Mouse (Mus musculus) monocyte, adult 2 months (primary cell): Measurements from ENCODE around the gene Gkap1.
A peak's percentile ranks its signal among the peaks of the same experiment; 100 is the strongest.

Experiments
- DNase-seq, 2 experiments: peaks; one replicate each; pipeline ENCODE4 v3.0.0; 2022; ENCODE audit warnings: low spot score in 2 of 2, low read depth in 1 of 2

Gene Gkap1

GRCm38 (mm10) chr13:58275599-58275998 lies at the start of gene Gkap1:
Gene Gkap1 (minus strand): TSS chr13:58275699.
- DNase-seq: no peak

GRCm38 (mm10) chr13:58317768-58318167 lies 42.3 kb upstream of the Gkap1 start:
- DNase-seq: no peak

GRCm38 (mm10) chr13:58314991-58315390 lies 39.5 kb upstream of the Gkap1 start:
- no peak for DNase-seq

- no peak for DNase-seq
These were observed 38.3 kb upstream of the Gkap1 start for GRCm38 (mm10) chr13:58313758-58314157.

DNA sequence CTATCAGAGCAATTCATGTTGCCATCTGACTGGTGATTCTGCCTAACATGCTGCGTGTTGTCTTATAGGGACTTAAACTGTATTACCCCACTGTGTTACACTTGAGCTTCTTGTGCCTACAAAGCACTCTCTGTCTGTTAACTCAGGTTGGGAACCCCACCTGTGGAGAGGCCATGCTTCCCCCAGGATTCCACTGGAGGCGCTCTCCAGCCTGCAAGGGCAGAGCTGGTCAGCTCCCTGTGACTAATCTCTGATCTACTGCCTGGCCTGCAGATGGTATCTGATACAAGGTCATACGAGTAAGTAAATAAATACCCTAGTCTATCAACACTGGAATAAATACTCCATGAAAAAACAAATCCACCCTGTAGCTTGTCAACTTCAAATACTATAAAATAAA lies 35.9 kb upstream of the Gkap1 start:
- DNase-seq: no peak

GRCm38 (mm10) chr13:58309499-58309898 lies 34.0 kb upstream of the Gkap1 start:
- no peak for DNase-seq

DNA sequence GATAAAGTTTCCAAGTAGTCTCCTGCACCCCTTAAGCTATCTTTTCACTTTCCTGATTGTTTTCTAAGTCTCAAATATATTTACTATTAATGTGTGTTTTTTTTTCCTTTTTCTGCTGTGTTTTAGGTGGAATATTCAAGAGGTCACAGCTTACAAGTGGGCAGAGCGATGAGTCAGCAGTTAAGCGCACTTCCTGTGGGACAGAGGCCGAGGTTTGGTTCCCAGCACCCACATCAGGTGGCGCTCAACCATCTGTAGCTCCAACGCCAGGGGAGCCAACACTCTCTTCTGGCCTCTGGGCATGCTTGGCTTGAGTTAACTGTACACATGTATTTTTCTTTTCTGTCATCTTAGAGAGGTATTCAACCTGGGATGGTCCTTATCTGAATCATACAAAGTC lies 32.0 kb upstream of the Gkap1 start:
- no peak for DNase-seq

GRCm38 (mm10) chr13:58305230-58305629 lies 29.7 kb upstream of the Gkap1 start:
- no peak for DNase-seq

DNA sequence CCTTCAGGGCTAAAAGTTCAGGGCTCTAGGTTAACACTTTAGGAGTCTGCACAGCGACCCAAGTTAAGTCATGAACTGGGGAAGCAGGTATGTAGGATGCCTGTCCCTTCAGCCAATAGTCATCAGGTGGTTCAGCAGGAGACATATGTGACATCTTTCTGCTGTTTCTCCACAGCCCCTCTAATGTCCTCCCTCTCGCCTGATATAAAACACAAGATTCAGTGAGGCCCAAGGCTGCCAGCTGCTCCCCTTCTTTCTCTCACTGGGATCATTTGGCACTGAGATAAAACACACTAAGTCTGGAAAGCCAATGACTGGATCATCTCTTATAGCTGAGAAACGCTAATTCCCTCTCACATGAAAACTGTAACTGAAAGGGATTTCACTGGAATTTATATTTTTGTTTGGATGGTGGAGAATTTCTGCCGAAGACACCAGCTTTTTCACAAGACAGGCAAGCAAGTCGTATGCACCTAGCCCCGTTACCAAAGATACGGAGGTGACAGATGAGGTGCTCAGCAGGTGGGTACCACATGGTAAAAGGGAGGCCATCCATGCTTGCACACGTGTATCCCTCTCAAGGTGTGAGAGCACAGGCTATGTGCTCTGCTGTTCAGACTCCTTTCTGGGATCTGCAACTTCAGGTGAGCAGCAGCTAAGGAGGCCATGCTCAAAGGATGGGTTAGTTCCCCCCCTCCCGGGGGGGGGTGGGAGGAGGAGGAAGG lies 27.1 kb upstream of the Gkap1 start:
- no peak for DNase-seq

- DNase-seq: no peak
These were observed 26.5 kb upstream of the Gkap1 start for GRCm38 (mm10) chr13:58301961-58302360.

- DNase-seq: no peak
These were observed 23.3 kb upstream of the Gkap1 start for GRCm38 (mm10) chr13:58298756-58299155.

GRCm38 (mm10) chr13:58295582-58295981 lies 20.1 kb upstream of the Gkap1 start:
- no peak for DNase-seq

- DNase-seq: no peak
These were observed 17.3 kb upstream of the Gkap1 start for GRCm38 (mm10) chr13:58292811-58293210.

GRCm38 (mm10) chr13:58289308-58289707 lies 13.8 kb upstream of the Gkap1 start:
- DNase-seq: no peak

DNA sequence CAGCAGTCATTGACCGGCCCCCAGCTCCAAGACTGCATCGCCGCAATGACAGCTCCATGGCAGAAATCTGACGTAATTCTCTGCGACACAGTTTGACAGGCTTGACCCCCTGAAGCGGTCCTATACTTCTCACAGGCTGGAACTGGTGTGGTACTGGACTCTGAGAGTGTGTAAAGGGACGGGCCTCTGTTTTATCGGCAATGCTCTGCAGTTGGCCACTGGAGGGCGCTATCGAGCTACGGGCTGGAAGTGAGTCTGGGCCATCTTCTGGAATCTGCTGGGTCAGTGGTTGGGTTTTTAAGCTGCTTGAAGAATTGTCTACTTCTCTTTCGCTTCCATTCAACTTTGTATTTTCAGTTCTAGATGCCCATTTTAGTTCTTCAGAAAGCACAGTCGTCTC lies 12.3 kb upstream of the Gkap1 start:
- DNase-seq: peak in 1 of 2 experiments; percentile 65

GRCm38 (mm10) chr13:58283466-58283865 lies 8.0 kb upstream of the Gkap1 start:
- DNase-seq: no peak

GRCm38 (mm10) chr13:58281936-58282335 lies 6.4 kb upstream of the Gkap1 start:
- DNase-seq: no peak

GRCm38 (mm10) chr13:58280528-58280927 lies 5.0 kb upstream of the Gkap1 start:
- no peak for DNase-seq

DNA sequence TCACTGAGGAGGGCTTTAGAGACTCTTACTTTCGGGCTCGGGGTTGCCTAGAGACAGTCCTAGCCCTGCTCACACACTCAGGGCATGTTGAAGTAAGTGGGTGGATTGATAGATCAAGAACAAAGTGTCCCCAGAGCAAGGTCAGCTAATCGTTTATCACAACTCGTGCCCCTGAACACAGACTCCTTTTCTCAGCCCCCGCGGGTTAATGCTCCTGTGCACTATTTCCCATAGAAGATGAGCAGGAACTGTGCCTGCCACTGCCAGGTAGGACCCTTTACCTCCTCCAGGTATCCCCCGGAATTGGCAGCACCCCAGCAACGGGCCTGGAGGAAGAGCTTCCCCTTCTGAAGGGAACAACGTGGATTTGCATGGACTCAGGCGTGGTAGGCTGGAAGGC lies 757 bp upstream of the Gkap1 start:
- no peak for DNase-seq

GRCm38 (mm10) chr13:58275076-58275475 lies 423 bp downstream of the Gkap1 start:
- DNase-seq: no peak

DNA sequence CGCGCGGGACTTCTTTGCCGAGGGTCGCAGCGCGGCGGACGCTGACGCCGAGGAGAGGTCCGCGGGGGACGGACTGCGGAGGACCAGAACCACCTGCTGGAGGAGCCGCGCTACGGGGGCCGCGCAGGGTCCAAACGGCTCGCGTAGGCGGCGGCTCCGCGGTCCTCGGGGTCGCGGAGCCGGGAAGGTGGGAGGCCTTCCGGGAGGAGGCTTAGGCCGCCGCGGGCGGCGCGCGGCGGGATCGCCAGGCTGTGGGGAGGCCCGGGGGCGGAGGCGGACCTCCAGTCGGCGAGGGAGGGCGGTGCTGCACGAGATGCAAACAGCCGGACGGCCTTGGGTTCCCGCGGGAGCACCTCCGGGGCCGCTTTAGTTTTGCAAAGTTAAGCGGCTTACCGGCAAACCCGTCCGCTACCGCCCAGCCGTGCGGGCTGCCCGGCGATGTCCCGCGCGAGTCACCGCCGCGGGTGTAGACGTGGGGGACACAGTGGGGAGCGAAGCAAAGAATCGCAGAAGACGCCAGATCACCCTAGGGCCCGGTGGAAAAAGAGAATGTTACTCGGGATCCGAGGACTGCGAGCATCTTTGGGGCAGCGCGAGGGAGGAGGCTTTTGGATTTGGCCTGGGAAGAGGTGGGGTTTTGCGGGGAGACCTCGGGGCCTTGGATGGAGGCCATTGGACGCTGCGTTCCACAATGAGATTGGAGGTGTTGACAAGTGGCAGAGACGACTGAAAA lies 1.1 kb downstream of the Gkap1 start:
- DNase-seq: no peak

DNA sequence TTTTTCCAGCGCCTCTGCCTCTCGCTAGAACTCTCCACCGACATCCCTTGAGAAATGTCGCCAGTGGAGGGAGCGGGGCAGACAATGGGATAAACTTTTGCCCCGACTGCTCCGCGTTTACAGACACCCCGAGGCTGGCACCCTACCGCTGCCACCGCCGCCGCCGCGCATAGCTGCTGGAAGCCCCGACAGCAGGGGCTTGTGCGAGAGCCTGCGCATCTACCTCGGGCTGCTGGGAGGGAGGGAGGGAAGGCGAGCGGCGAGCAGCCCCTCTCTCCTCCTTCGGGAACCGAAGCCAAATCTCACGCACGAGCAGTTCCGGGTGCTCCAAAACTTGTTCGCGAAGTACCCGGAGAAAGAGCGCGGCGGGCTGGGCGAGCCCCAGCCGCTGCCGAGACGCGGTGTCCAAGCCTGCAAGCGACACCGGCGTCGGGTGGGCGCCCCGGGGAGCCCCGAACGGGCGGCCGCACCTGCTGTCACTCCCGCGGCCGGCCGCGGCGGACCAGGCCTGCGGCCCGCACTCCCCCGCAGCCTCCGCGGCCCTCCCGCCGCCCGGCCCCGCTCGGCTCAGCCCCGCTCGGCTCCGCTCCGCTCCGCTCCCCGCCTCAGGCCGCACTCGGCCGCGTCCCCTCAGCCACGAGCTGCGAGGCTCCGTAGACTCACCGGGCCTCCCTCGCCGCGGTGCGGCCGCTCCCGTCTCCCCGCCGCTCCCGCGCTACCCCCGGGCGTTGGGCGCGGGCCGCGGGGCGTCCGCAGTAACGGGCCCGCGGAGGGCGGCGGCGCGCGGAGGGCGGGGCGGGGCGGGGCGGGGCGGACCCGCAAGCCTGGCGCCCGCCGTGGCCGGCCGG lies 1.9 kb downstream of the Gkap1 start:
- no peak for DNase-seq
